Mouse (Mus musculus): ENCODE data around the gene Sfmbt1.
"Not testable (repeated sequence)": the region's sequence is repeated elsewhere in the genome, so short reads cannot be mapped to it uniquely, and the experiment has no call there.

Gene Sfmbt1

GRCm38 (mm10) chr14:30716953-30717285 is 2.3 kb downstream of the Sfmbt1 start:
- no peak for DNase-seq (ENCODE audit: low read depth, low spot score)

- DNase-seq (ENCODE audit: low read depth, low spot score), result not testable (repeated sequence)
These were observed 4.0 kb downstream of the Sfmbt1 start for GRCm38 (mm10) chr14:30718696-30719095.

- no peak for DNase-seq (ENCODE audit: low read depth, low spot score)
These were observed 4.9 kb downstream of the Sfmbt1 start for GRCm38 (mm10) chr14:30719514-30719913.

GRCm38 (mm10) chr14:30721850-30722249 is 7.2 kb downstream of the Sfmbt1 start:
- no peak for DNase-seq (ENCODE audit: low read depth, low spot score)

GRCm38 (mm10) chr14:30722406-30722805 is 7.8 kb downstream of the Sfmbt1 start:
- no peak for DNase-seq (ENCODE audit: low read depth, low spot score)

GRCm38 (mm10) chr14:30731896-30732295 is 17.2 kb downstream of the Sfmbt1 start:
- no peak for DNase-seq (ENCODE audit: low read depth, low spot score)

- no peak for DNase-seq (ENCODE audit: low read depth, low spot score)
These were observed 20.0 kb downstream of the Sfmbt1 start for GRCm38 (mm10) chr14:30734665-30735064.

GRCm38 (mm10) chr14:30735810-30736209 is 21.2 kb downstream of the Sfmbt1 start:
- DNase-seq (ENCODE audit: low read depth, low spot score), result no peak

- no peak for DNase-seq (ENCODE audit: low read depth, low spot score)
These were observed 21.8 kb downstream of the Sfmbt1 start for GRCm38 (mm10) chr14:30736413-30736812.

- peak; percentile 5 for DNase-seq (ENCODE audit: low read depth, low spot score)
These were observed 29.2 kb downstream of the Sfmbt1 start for GRCm38 (mm10) chr14:30743891-30744290.

- DNase-seq (ENCODE audit: low read depth, low spot score), result no peak
These were observed 31.5 kb downstream of the Sfmbt1 start for GRCm38 (mm10) chr14:30746160-30746559.

GRCm38 (mm10) chr14:30757239-30757638 is 42.6 kb downstream of the Sfmbt1 start:
- no peak for DNase-seq (ENCODE audit: low read depth, low spot score)

- no peak for DNase-seq (ENCODE audit: low read depth, low spot score)
These were observed 46.6 kb downstream of the Sfmbt1 start for GRCm38 (mm10) chr14:30761211-30761610.

GRCm38 (mm10) chr14:30762131-30762903 is 47.7 kb downstream of the Sfmbt1 start:
- no peak for DNase-seq (ENCODE audit: low read depth, low spot score)

- no peak for DNase-seq (ENCODE audit: low read depth, low spot score)
These were observed 48.4 kb downstream of the Sfmbt1 start for GRCm38 (mm10) chr14:30762904-30763568.

- no peak for DNase-seq (ENCODE audit: low read depth, low spot score)
These were observed 70.0 kb downstream of the Sfmbt1 start for GRCm38 (mm10) chr14:30784614-30785013.

GRCm38 (mm10) chr14:30789471-30789870 is 74.8 kb downstream of the Sfmbt1 start:
- DNase-seq (ENCODE audit: low read depth, low spot score), result no peak

GRCm38 (mm10) chr14:30792871-30793270 is 78.2 kb downstream of the Sfmbt1 start:
- no peak for DNase-seq (ENCODE audit: low read depth, low spot score)

- no peak for DNase-seq (ENCODE audit: low read depth, low spot score)
These were observed 87.1 kb downstream of the Sfmbt1 start for GRCm38 (mm10) chr14:30801756-30802155.

- no peak for DNase-seq (ENCODE audit: low read depth, low spot score)
These were observed 106.5 kb downstream of the Sfmbt1 start for GRCm38 (mm10) chr14:30821136-30821535.

- DNase-seq (ENCODE audit: low read depth, low spot score), result no peak
These were observed 109.9 kb downstream of the Sfmbt1 start for GRCm38 (mm10) chr14:30824456-30824995.

GRCm38 (mm10) chr14:30825021-30825475 is 110.4 kb downstream of the Sfmbt1 start:
- DNase-seq (ENCODE audit: low read depth, low spot score), result no peak
